ENCODE assay signal across 9 mouse cellular contexts in genomic region chr7:142071212-142071578, GRCm38 (mm10). TPM values are rescaled to one million over a fixed set of nuclear protein-coding genes. Genes with fewer than 3 reads are reported as not detected.
DNase-seq lines count a peak whose midpoint lies in the region; ATAC-seq lines count a peak whose summit lies in the region.
"Had no signal": no experiment of that assay in that cellular context is flagged by ENCODE, and none has a peak within 500 bp of the region (broad histone marks: within the 10 kb centered on the region; RNA-seq: fewer than 3 reads in every experiment).

No protein-coding gene starts in this region.

- ATAC-seq in frontal cortex, adult (ENCODE audit: low TSS enrichment): peak; percentile 93
- ATAC-seq in megakaryocyte, adult 5-6 weeks (ENCODE audit: poor library complexity, severe bottlenecking): no peak
- peak; percentile 73 for ATAC-seq in liver, embryonic 12.5 days
- ATAC-seq in stomach, embryonic 14.5 days (ENCODE audit: insufficient number of reproducible peaks, insufficient read depth, low FRiP score, low read depth): peak; percentile 53; the same call in 1 of the 2 replicates

- H3K27me3 ChIP-seq in megakaryocyte, embryonic 14.5 days (replicated peaks): peaks cover 36% of the 10 kb centered on the region
- H3K27me3 ChIP-seq in liver, embryonic 12.5 days (replicated peaks): peaks cover 78% of the 10 kb centered on the region
- H3K27me3 ChIP-seq in stomach, embryonic 14.5 days (ENCODE audit: control insufficient read depth, insufficient read depth, low read length): no peaks in the 10 kb centered on the region

- no peak overlapping the region for H3K27ac ChIP-seq in liver, embryonic 12.5 days
- no peak overlapping the region for H3K27ac ChIP-seq in stomach, embryonic 14.5 days (ENCODE audit: low read length)

- H3K9me3 ChIP-seq in megakaryocyte, embryonic 14.5 days: no peaks in the 10 kb centered on the region
- H3K9me3 ChIP-seq in liver, embryonic 12.5 days (replicated peaks): no peaks in the 10 kb centered on the region
- no peaks in the 10 kb centered on the region for H3K9me3 ChIP-seq in stomach, embryonic 14.5 days (ENCODE audit: control insufficient read depth, low read depth, low read length)

- DNase-seq in frontal cortex, postnatal 36 days (ENCODE audit: low spot score in 2 of 2): no peak
- DNase-seq in T-cell, adult 2 months (ENCODE audit: low spot score): no peak
- DNase-seq in thymus, postnatal 0 days (ENCODE audit: low spot score): no peak

- H3K36me3 ChIP-seq in megakaryocyte, embryonic 14.5 days (replicated peaks; ENCODE audit: low read length): no peaks in the 10 kb centered on the region
- no peaks in the 10 kb centered on the region for H3K36me3 ChIP-seq in liver, embryonic 12.5 days
- H3K36me3 ChIP-seq in stomach, embryonic 14.5 days (ENCODE audit: control insufficient read depth, insufficient read depth, low read length): no peaks in the 10 kb centered on the region

- H3K4me2 ChIP-seq in liver, embryonic 12.5 days: peak overlapping the region; percentile 34
- H3K4me2 ChIP-seq in stomach, embryonic 14.5 days (replicated peaks; ENCODE audit: low read depth, low read length): peak overlapping the region; percentile 22; the same call in 1 of the 2 replicates

- H3K4me3 ChIP-seq in megakaryocyte, embryonic 14.5 days (replicated peaks): peak overlapping the region; percentile 40
- no peak overlapping the region for H3K4me3 ChIP-seq in liver, embryonic 12.5 days
- H3K4me3 ChIP-seq in stomach, embryonic 14.5 days (ENCODE audit: low read depth, low read length): no peak overlapping the region

- H3K4me1 ChIP-seq in megakaryocyte, embryonic 14.5 days: peaks cover 54% of the 10 kb centered on the region
- H3K4me1 ChIP-seq in liver, embryonic 12.5 days: peaks cover 5% of the 10 kb centered on the region; the same call in 1 of the 2 replicates
- 0 out of 2 replicates have a peak, but pooled peaks cover 4% of the 10 kb centered on the region for H3K4me1 ChIP-seq in stomach, embryonic 14.5 days (ENCODE audit: control insufficient read depth, insufficient read depth, low read length)

- WGBS in liver, embryonic 12.5 days (ENCODE audit: insufficient replicate concordance): 12% methylated on average over 9 of the region's 10 CpGs
- WGBS in stomach, embryonic 14.5 days: 11% methylated on average over 9 of the region's 10 CpGs

- no peak overlapping the region for H3K9ac ChIP-seq in liver, embryonic 12.5 days
- H3K9ac ChIP-seq in stomach, embryonic 14.5 days (replicated peaks; ENCODE audit: low read depth, low read length): no peak overlapping the region

RNA-seq across cellular contexts. Expression of gene Mob2, which starts 10.3 kb away (rescaled TPM):
- polyA plus RNA-seq in megakaryocyte, embryonic 14.5 days (2012; ENCODE audit: insufficient read depth, low replicate concordance): 69.4 and 73.5 TPM in 2 replicates
- 25.5 and 34.4 TPM in 2 replicates for total RNA-seq in megakaryocyte, adult 5-6 weeks (2015)
- total RNA-seq in megakaryocyte, adult 5-6 weeks (2017): 29.7 and 31.7 TPM in 2 replicates
- polyA plus RNA-seq in liver, embryonic 12.5 days (2016; fragmentation: Nextera tagmentation; extraction: Ambion mirVana): 62.9 and 64.6 TPM in 2 replicates
- polyA plus RNA-seq in stomach, embryonic 14.5 days (2014; fragmentation: Nextera tagmentation; extraction: Ambion mirVana): 66.8 and 68.2 TPM in 2 replicates
- 92.2 and 93.5 TPM in 2 replicates for polyA plus RNA-seq in thymus, postnatal 0 days (2015; fragmentation: Nextera tagmentation; extraction: Ambion mirVana)

RNA-seq across cellular contexts. Expression of gene Dusp8, which starts 24.4 kb away (rescaled TPM):
- 0.07 and 3.6 TPM in 2 replicates for polyA plus RNA-seq in megakaryocyte, embryonic 14.5 days (2012; ENCODE audit: insufficient read depth, low replicate concordance)
- total RNA-seq in megakaryocyte, adult 5-6 weeks (2015): not detected in 2 replicates
- not detected in 2 replicates for total RNA-seq in megakaryocyte, adult 5-6 weeks (2017)
- 7.4 and 7.5 TPM in 2 replicates for polyA plus RNA-seq in liver, embryonic 12.5 days (2016; fragmentation: Nextera tagmentation; extraction: Ambion mirVana)
- 5.2 and 6.4 TPM in 2 replicates for polyA plus RNA-seq in stomach, embryonic 14.5 days (2014; fragmentation: Nextera tagmentation; extraction: Ambion mirVana)
- polyA plus RNA-seq in thymus, postnatal 0 days (2015; fragmentation: Nextera tagmentation; extraction: Ambion mirVana): 0.34 and 0.58 TPM in 2 replicates

RNA-seq across cellular contexts. Expression of gene Gm45618, which starts 49.3 kb away (rescaled TPM):
- polyA plus RNA-seq in megakaryocyte, embryonic 14.5 days (2012; ENCODE audit: insufficient read depth, low replicate concordance): not detected in 2 replicates
- total RNA-seq in megakaryocyte, adult 5-6 weeks (2015): not detected in 2 replicates
- total RNA-seq in megakaryocyte, adult 5-6 weeks (2017): not detected in 2 replicates
- polyA plus RNA-seq in liver, embryonic 12.5 days (2016; fragmentation: Nextera tagmentation; extraction: Ambion mirVana): not detected in 2 replicates
- polyA plus RNA-seq in stomach, embryonic 14.5 days (2014; fragmentation: Nextera tagmentation; extraction: Ambion mirVana): not detected in 2 replicates
- polyA plus RNA-seq in thymus, postnatal 0 days (2015; fragmentation: Nextera tagmentation; extraction: Ambion mirVana): not detected in 2 replicates
- polyA plus RNA-seq: stomach, embryonic 16.5 days had no signal
